Mouse (Mus musculus) ES-E14 (cell line): ENCODE results near the gene Fam117b. TPM values are rescaled to one million over a fixed set of nuclear protein-coding genes. Genes with fewer than 3 reads are reported as not detected.

Source experiments
- DNase-seq: peaks from one replicate; pipeline ENCODE4 v3.0.0-alpha.2; 2013; ENCODE audit warnings: low read depth, low spot score
- H3K27ac ChIP-seq: 2 replicates; pipeline ENCODE4 v1.5.1; 2012; ENCODE audit warnings: low read depth, mild to moderate bottlenecking, low read length, moderate library complexity, mixed read lengths; ENCODE audit not compliant: poor library complexity, insufficient read depth, severe bottlenecking
- H3K36me3 ChIP-seq: 2 replicates; pipeline ENCODE4 v1.6.1; 2012; ENCODE audit warnings: mild to moderate bottlenecking, low read length, moderate library complexity, mixed read lengths; ENCODE audit not compliant: control insufficient read depth, poor library complexity, insufficient read depth, severe bottlenecking
- H3K4me1 ChIP-seq, 2 experiments: fragments of 150-350 bp in 1 of 2; sonication (generic) in 1 of 2; 2 replicates each; pipeline ENCODE4 v1.6.1; 2012; ENCODE audit warnings: low read length in 2 of 2, mild to moderate bottlenecking in 1 of 2, mixed read lengths in 1 of 2; ENCODE audit not compliant: control insufficient read depth in 2 of 2, insufficient read depth in 2 of 2, poor library complexity in 1 of 2
- H3K4me3 ChIP-seq, 2 experiments: fragments of 150-350 bp in 1 of 2; sonication (generic) in 1 of 2; 2 replicates each; pipeline ENCODE4 v1.5.1; 2012; ENCODE audit warnings: low read length in 2 of 2, low read depth in 1 of 2, mild to moderate bottlenecking in 1 of 2, mixed read lengths in 1 of 2; ENCODE audit not compliant: insufficient read depth in 1 of 2, poor library complexity in 1 of 2, severe bottlenecking in 1 of 2
- H3K9ac ChIP-seq: 2 replicates; pipeline ENCODE4 v1.6.1; 2012; ENCODE audit warnings: low read depth, mild to moderate bottlenecking, low read length, mixed read lengths; ENCODE audit not compliant: poor library complexity, insufficient read depth, severe bottlenecking
- H3K9me3 ChIP-seq: fragments of 150-350 bp; sonication (generic); 2 replicates; pipeline ENCODE4 v1.6.1; 2012; ENCODE audit warnings: low read depth, mild to moderate bottlenecking, low read length; ENCODE audit not compliant: control insufficient read depth, insufficient read depth
- CHD2 ChIP-seq: IDR thresholded peaks from 2 replicates; pipeline ENCODE4 v1.6.1; 2014; ENCODE audit warnings: mild to moderate bottlenecking, low read depth, low read length, inconsistent platforms
- HCFC1 ChIP-seq: IDR thresholded peaks from 2 replicates; pipeline ENCODE4 v1.6.1; 2012; ENCODE audit warnings: low read length, inconsistent platforms, borderline replicate concordance; ENCODE audit not compliant: insufficient read depth
- MAFK ChIP-seq: IDR thresholded peaks from 2 replicates; pipeline ENCODE4 v1.6.1; 2014; ENCODE audit warnings: mild to moderate bottlenecking, low read depth, low read length, inconsistent platforms; ENCODE audit not compliant: insufficient read depth
- ZC3H11A ChIP-seq: IDR thresholded peaks from 2 replicates; pipeline ENCODE4 v1.6.1; 2012; ENCODE audit warnings: low read depth, mild to moderate bottlenecking, inconsistent platforms, low read length, borderline replicate concordance
- ZNF384 ChIP-seq: IDR thresholded peaks from 2 replicates; pipeline ENCODE4 v1.6.1; 2012; ENCODE audit warnings: low read depth, low read length, inconsistent platforms
- in situ Hi-C, 2 experiments: fragments of 600-800 bp; cut with MboI; formaldehyde crosslinking; loops; one replicate each; pipeline ENCODE4 v1.15.1; 2025; ENCODE audit warnings: low sequenced_read_pairs in 2 of 2, inconsistent platforms in 1 of 2; ENCODE audit not compliant: unreplicated experiment in 2 of 2
- total RNA-seq: library from RNA; depleted of rRNA; stranded (reverse); fragments of 300-350 nt; gene quantifications from 2 replicates; pipeline ENCODE4 v1.2.3, GENCODE M21; 2012

Gene Fam117b
- total RNA-seq, 1 experiment, result 9.9 TPM

DNA sequence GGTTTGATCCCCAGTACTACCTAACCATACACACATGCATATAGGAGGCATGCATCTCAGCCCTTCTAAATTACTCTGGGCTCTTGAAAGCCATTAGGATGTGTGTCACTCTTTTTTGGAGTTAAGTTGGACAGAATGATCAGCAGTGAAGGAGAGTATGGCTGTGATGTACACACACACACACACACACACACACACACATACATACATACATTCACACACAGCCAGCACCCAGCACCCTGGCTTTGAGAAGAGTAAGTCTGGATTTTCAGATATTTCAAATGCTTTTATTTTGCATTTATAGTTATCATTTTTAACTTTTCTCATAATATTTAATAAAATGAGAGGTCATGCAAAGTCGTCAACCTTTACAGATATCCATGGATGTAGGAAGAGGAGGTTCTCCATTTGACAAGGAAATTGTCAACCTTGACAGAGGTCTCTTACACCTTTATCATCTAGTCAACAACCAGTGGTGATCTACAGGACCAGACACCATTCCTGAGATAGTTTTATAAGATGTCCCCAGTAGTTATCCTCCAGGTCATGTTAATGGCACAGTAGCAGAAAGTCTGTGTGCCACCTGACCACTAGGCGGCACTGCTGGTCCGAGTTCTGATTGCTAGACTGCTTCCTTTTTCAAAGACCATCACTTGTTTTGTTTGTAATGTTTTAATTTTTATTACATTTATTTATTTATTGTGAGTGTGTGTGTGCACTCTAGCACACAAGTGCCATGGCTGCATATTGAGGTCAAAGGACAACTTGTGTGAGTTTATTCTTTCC, 29.3 kb upstream of the Fam117b start:
- in situ Hi-C loops, result no loop called here
- Histone ChIP-seq H3K36me3 (no peaks in the 10 kb centered on the region), H3K27ac (no peak overlapping the region), H3K4me1 (peaks cover 0 to 1% of the 10 kb centered on the region in 2 experiments; a peak in 1 of 4 replicates), H3K4me3 (no peak overlapping the region), H3K9ac (no peak overlapping the region), H3K9me3 (no peaks in the 10 kb centered on the region)
- DNase-seq, result peak; percentile 37
- TF ChIP-seq CHD2 (no peak), ZC3H11A (peak; percentile 81)

GRCm38 (mm10) chr1:59886899-59887298, 25.9 kb upstream of the Fam117b start:
- TF ChIP-seq ZNF384, result no peak
- no peak for TF ChIP-seq CHD2
- no peak for TF ChIP-seq HCFC1
- TF ChIP-seq ZC3H11A, result no peak
- no peak for TF ChIP-seq MAFK
- no peak overlapping the region for H3K27ac ChIP-seq
- no peak overlapping the region for H3K4me3 ChIP-seq
- DNase-seq, result no peak
- H3K9me3 ChIP-seq, result no peaks in the 10 kb centered on the region
- no peak overlapping the region for H3K9ac ChIP-seq
- no peaks in the 10 kb centered on the region for H3K36me3 ChIP-seq
- in situ Hi-C loops, result no loop called here
- H3K4me1 ChIP-seq, result no peaks in the 10 kb centered on the region

DNA sequence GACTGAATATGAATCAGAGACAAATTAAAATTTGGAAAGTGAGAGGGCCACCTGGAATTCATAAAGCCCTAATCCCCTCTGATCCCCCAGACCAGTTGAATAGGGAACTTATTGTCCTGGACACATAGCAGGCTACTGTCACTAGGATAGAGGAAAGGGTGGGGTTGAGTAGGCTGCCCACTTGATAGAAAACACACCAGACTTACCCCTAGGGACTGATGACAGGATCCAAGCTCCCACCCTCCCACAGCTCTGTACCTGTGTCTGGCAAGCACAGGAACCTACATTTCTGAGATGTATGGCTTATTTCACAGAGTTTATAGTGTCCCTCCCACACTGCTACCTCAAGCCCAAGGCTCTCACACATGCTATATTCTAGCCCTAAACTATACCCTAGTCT, 24.8 kb upstream of the Fam117b start:
- Histone ChIP-seq H3K9me3 (no peaks in the 10 kb centered on the region), H3K36me3 (no peaks in the 10 kb centered on the region), H3K27ac (no peak overlapping the region), H3K9ac (no peak overlapping the region), H3K4me1 (no peaks in the 10 kb centered on the region), H3K4me3 (no peak overlapping the region)
- DNase-seq, result no peak
- in situ Hi-C loops, result no loop called here
- TF ChIP-seq MAFK (no peak), HCFC1 (no peak), CHD2 (no peak), ZNF384 (no peak), ZC3H11A (no peak)

DNA sequence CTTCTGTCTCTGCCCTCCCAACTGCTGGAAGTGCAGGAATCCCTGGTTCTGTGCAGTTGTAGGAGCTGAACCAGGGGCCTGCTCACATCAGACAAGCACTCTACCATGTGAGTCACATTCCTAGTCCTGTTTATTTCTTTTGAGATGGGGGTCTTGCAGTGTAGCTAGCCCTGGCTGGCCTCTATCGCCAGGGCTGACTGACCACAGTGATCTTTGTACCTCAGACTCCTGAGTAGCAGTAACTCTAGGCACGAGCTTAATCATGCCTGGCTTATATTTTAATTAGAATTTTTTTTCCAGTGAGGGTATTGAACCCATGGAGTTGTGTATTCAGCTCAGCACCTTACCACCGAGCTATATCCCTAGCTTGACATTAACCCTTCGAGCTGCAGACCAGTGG, 21.6 kb upstream of the Fam117b start:
- in situ Hi-C loops, result no loop called here
- TF ChIP-seq CHD2 (no peak), MAFK (no peak), ZC3H11A (no peak), HCFC1 (no peak), ZNF384 (no peak)
- Histone ChIP-seq H3K36me3 (no peaks in the 10 kb centered on the region), H3K27ac (no peak overlapping the region), H3K4me1 (no peaks in the 10 kb centered on the region), H3K9me3 (no peaks in the 10 kb centered on the region), H3K9ac (no peak overlapping the region), H3K4me3 (no peak overlapping the region)
- DNase-seq, result no peak
